Mouse (Mus musculus) limb, embryonic 14.5 days (tissue): ENCODE measurements at regions not wholly inside any gene's neighbourhood (a gene's known extent, or its start where the extent isn't known, plus 50 kb on each side); places are given as distances from the start of the nearest gene placed in this dataset.

Experiments used
- ATAC-seq: fragments of 200-750 bp; cut with Nextera tagmentation; 2 replicates; pipeline ENCODE4 v1.8.0; 2017; ENCODE audit warnings: low read depth, moderate number of reproducible peaks, moderate TSS enrichment; ENCODE audit not compliant: low FRiP score
- DNase-seq: peaks from one replicate; pipeline ENCODE4 v3.0.0-alpha.2; 2015; ENCODE audit warnings: low spot score
- H3K27ac ChIP-seq: fragments of 300-500 bp; sonication (generic); replicated peaks from 2 replicates; pipeline ENCODE4 v1.5.1; 2014; ENCODE audit warnings: low read depth, mild to moderate bottlenecking, low read length, moderate library complexity, mixed read lengths
- H3K27me3 ChIP-seq: fragments of 300-500 bp; sonication (generic); 2 replicates; pipeline ENCODE4 v1.6.1; 2014; ENCODE audit warnings: low read length, mixed read lengths; ENCODE audit not compliant: control insufficient read depth, insufficient read depth
- H3K36me3 ChIP-seq: fragments of 300-500 bp; sonication (generic); 2 replicates; pipeline ENCODE4 v1.6.1; 2014; ENCODE audit warnings: mild to moderate bottlenecking, low read length, moderate library complexity, mixed read lengths; ENCODE audit not compliant: control insufficient read depth, insufficient read depth
- H3K4me1 ChIP-seq: fragments of 300-500 bp; sonication (generic); 2 replicates; pipeline ENCODE4 v1.6.1; 2014; ENCODE audit warnings: antibody characterized with exemption, low read length, mixed read lengths; ENCODE audit not compliant: control insufficient read depth, insufficient read depth
- H3K4me2 ChIP-seq: fragments of 300-500 bp; sonication (generic); replicated peaks from 2 replicates; pipeline ENCODE4 v1.6.1; 2014; ENCODE audit warnings: low read depth, mild to moderate bottlenecking, low read length, moderate library complexity; ENCODE audit not compliant: severe bottlenecking
- H3K4me3 ChIP-seq: fragments of 300-500 bp; sonication (generic); replicated peaks from 2 replicates; pipeline ENCODE4 v1.5.1; 2014; ENCODE audit warnings: low read length
- H3K9ac ChIP-seq: fragments of 300-500 bp; sonication (generic); 2 replicates; pipeline ENCODE4 v1.6.1; 2014; ENCODE audit warnings: mild to moderate bottlenecking, low read depth, low read length, moderate library complexity; ENCODE audit not compliant: severe bottlenecking
- H3K9me3 ChIP-seq: fragments of 300-500 bp; sonication (generic); 2 replicates; pipeline ENCODE4 v1.6.1; 2016; ENCODE audit warnings: low read length; ENCODE audit not compliant: control insufficient read depth
- POLR2A ChIP-seq: fragments of 200-500 bp; IDR thresholded peaks from 2 replicates; pipeline ENCODE4 v1.8.0; 2012; ENCODE audit warnings: inconsistent platforms, mild to moderate bottlenecking, moderate library complexity, borderline replicate concordance; ENCODE audit not compliant: insufficient read depth, insufficient read length; ENCODE audit errors: extremely low read depth
- WGBS: fragments of 180-500 bp; shearing (Covaris S2); extraction: QIAGEN DNeasy Blood & Tissue Kit; methylation state at CpG from one replicate; pipeline ENCODE4 v1.1.7; 2014; 5-methylcytosine and 5-hydroxymethylcytosine counted together

GRCm38 (mm10) chr13:83868922-83869321, 353.2 kb upstream of the Tmem161b start:
- Histone ChIP-seq H3K9me3 (no peaks in the 10 kb centered on the region), H3K9ac (no peak overlapping the region), H3K4me2 (no peak overlapping the region), H3K27ac (no peak overlapping the region), H3K4me1 (no peaks in the 10 kb centered on the region), H3K27me3 (no peaks in the 10 kb centered on the region), H3K36me3 (no peaks in the 10 kb centered on the region), H3K4me3 (no peak overlapping the region)
- ATAC-seq (no peak), DNase-seq (no peak)
- 56% methylated on average over 4 of the region's 4 CpGs for WGBS
- TF ChIP-seq POLR2A = no peak

- Histone ChIP-seq H3K9ac (no peak overlapping the region), H3K4me3 (no peak overlapping the region), H3K27me3 (no peaks in the 10 kb centered on the region), H3K4me1 (no peaks in the 10 kb centered on the region), H3K27ac (no peak overlapping the region), H3K4me2 (no peak overlapping the region), H3K9me3 (no peaks in the 10 kb centered on the region), H3K36me3 (no peaks in the 10 kb centered on the region)
- no peak for TF ChIP-seq POLR2A
- ATAC-seq = no peak
- no peak for DNase-seq
- 68% methylated on average over 3 of the region's 3 CpGs for WGBS
These were observed 349.8 kb upstream of the Tmem161b start for GRCm38 (mm10) chr13:83872143-83872819.

- DNase-seq (no peak), ATAC-seq (no peak)
- WGBS = 37% methylated on average over 5 of the region's 5 CpGs
- Histone ChIP-seq H3K4me2 (no peak overlapping the region), H3K4me3 (no peak overlapping the region), H3K27me3 (no peaks in the 10 kb centered on the region), H3K36me3 (no peaks in the 10 kb centered on the region), H3K27ac (no peak overlapping the region), H3K4me1 (no peaks in the 10 kb centered on the region), H3K9ac (no peak overlapping the region), H3K9me3 (no peaks in the 10 kb centered on the region)
- TF ChIP-seq POLR2A = no peak
These were observed 349.2 kb upstream of the Tmem161b start for GRCm38 (mm10) chr13:83872887-83873286.

GRCm38 (mm10) chr13:83879561-83879960, 342.5 kb upstream of the Tmem161b start:
- ATAC-seq (no peak), DNase-seq (no peak)
- Histone ChIP-seq H3K9me3 (no peaks in the 10 kb centered on the region), H3K4me1 (no peaks in the 10 kb centered on the region), H3K36me3 (no peaks in the 10 kb centered on the region), H3K4me2 (no peak overlapping the region), H3K27me3 (no peaks in the 10 kb centered on the region), H3K27ac (no peak overlapping the region), H3K9ac (no peak overlapping the region), H3K4me3 (no peak overlapping the region)
- WGBS = 69% methylated on average over 2 of the region's 2 CpGs
- no peak for TF ChIP-seq POLR2A

- DNase-seq = no peak
These were observed 341.8 kb upstream of the Tmem161b start for GRCm38 (mm10) chr13:83880305-83880704.

More at GRCm38 (mm10) chr13:83880305-83880704, 341.8 kb upstream of the Tmem161b start:
- Histone ChIP-seq H3K4me3 (no peak overlapping the region), H3K36me3 (no peaks in the 10 kb centered on the region), H3K9ac (no peak overlapping the region), H3K27me3 (no peaks in the 10 kb centered on the region), H3K4me2 (no peak overlapping the region), H3K9me3 (no peaks in the 10 kb centered on the region), H3K4me1 (no peaks in the 10 kb centered on the region), H3K27ac (no peak overlapping the region)
- 89% methylated on average over 2 of the region's 2 CpGs for WGBS
- TF ChIP-seq POLR2A = no peak
- ATAC-seq = no peak
